Comparison of ENCODE assay signal across 9 mouse cellular contexts in genomic region chr10:111550075-111550695, GRCm38 (mm10). TPM values are rescaled to one million over a fixed set of nuclear protein-coding genes. Genes with fewer than 3 reads are reported as not detected.
DNase-seq lines count a peak whose midpoint lies in the region; ATAC-seq and TF ChIP-seq lines count a peak whose summit lies in the region.
"Had no signal": no experiment of that assay in that cellular context is flagged by ENCODE, and none has a peak within 500 bp of the region (broad histone marks: within the 10 kb centered on the region; RNA-seq: fewer than 3 reads in every experiment).

No protein-coding gene starts in this region.

- no peak overlapping the region for H3K4me2 ChIP-seq in forebrain, embryonic 13.5 days
- H3K4me2 ChIP-seq in forebrain, embryonic 12.5 days: no peak overlapping the region
- H3K4me2 ChIP-seq in embryonic facial prominence, embryonic 15.5 days (replicated peaks): no peak overlapping the region
- H3K4me2 ChIP-seq in limb, embryonic 15.5 days: no peak overlapping the region
- H3K4me2 ChIP-seq in kidney, embryonic 14.5 days (replicated peaks; ENCODE audit: low read depth, low read length): no peak overlapping the region

- H3K9me3 ChIP-seq in forebrain, embryonic 13.5 days (replicated peaks): no peaks in the 10 kb centered on the region
- H3K9me3 ChIP-seq in forebrain, embryonic 12.5 days: no peaks in the 10 kb centered on the region
- no peaks in the 10 kb centered on the region for H3K9me3 ChIP-seq in embryonic facial prominence, embryonic 15.5 days (replicated peaks)
- H3K9me3 ChIP-seq in limb, embryonic 15.5 days: no peaks in the 10 kb centered on the region
- no peaks in the 10 kb centered on the region for H3K9me3 ChIP-seq in kidney, embryonic 14.5 days (ENCODE audit: control insufficient read depth, low read length)

- H3K4me3 ChIP-seq in forebrain, embryonic 13.5 days: no peak overlapping the region
- no peak overlapping the region for H3K4me3 ChIP-seq in forebrain, embryonic 12.5 days (replicated peaks)
- H3K4me3 ChIP-seq in lung, adult 2 months (replicated peaks; ENCODE audit: extremely low read depth, low read depth, low read length): no peak overlapping the region
- H3K4me3 ChIP-seq in embryonic facial prominence, embryonic 15.5 days (replicated peaks): no peak overlapping the region
- no peak overlapping the region for H3K4me3 ChIP-seq in limb, embryonic 15.5 days
- no peak overlapping the region for H3K4me3 ChIP-seq in kidney, embryonic 14.5 days (ENCODE audit: low read length)
- H3K4me3 ChIP-seq: left cerebral cortex, adult 2 months had no signal

- H3K27me3 ChIP-seq in forebrain, embryonic 13.5 days: no peaks in the 10 kb centered on the region
- H3K27me3 ChIP-seq in forebrain, embryonic 12.5 days: no peaks in the 10 kb centered on the region
- no peaks in the 10 kb centered on the region for H3K27me3 ChIP-seq in embryonic facial prominence, embryonic 15.5 days
- H3K27me3 ChIP-seq in limb, embryonic 15.5 days: no peaks in the 10 kb centered on the region
- H3K27me3 ChIP-seq in kidney, embryonic 14.5 days (ENCODE audit: control insufficient read depth, insufficient read depth, low read length): no peaks in the 10 kb centered on the region

- no peak for TF ChIP-seq POLR2A in lung, adult 2 months (IDR thresholded peaks at IDR 0.05; ENCODE audit: borderline replicate concordance, extremely low read depth, low read depth, low read length)

- peak; percentile 26 to 47 for DNase-seq in lung, adult 18-20 months
- no peak for DNase-seq in lung, adult 2 months

- peaks cover 7% of the 10 kb centered on the region; the same call in 1 of the 2 replicates for H3K4me1 ChIP-seq in forebrain, embryonic 13.5 days
- no peaks in the 10 kb centered on the region for H3K4me1 ChIP-seq in forebrain, embryonic 12.5 days
- peaks cover 3% of the 10 kb centered on the region; the same call in 1 of the 2 replicates for H3K4me1 ChIP-seq in lung, adult 2 months (ENCODE audit: control insufficient read depth, insufficient read depth, low read length)
- H3K4me1 ChIP-seq in embryonic facial prominence, embryonic 15.5 days: peaks cover 19% of the 10 kb centered on the region; the same call in 1 of the 2 replicates
- peaks cover 29% of the 10 kb centered on the region for H3K4me1 ChIP-seq in limb, embryonic 15.5 days
- H3K4me1 ChIP-seq in kidney, embryonic 14.5 days (ENCODE audit: control insufficient read depth, insufficient read depth, low read length): peaks cover 15% of the 10 kb centered on the region

- 0 out of 2 replicates have a peak, but pooled peaks have one; percentile 24 for ATAC-seq in forebrain, embryonic 13.5 days
- ATAC-seq in forebrain, embryonic 12.5 days (ENCODE audit: low FRiP score): no peak
- ATAC-seq in embryonic facial prominence, embryonic 15.5 days (ENCODE audit: insufficient number of reproducible peaks, low FRiP score, low TSS enrichment, low read depth): peak; percentile 34; the same call in 1 of the 2 replicates
- ATAC-seq in limb, embryonic 15.5 days (ENCODE audit: insufficient number of reproducible peaks, low FRiP score, low TSS enrichment, low read depth): no peak
- no peak for ATAC-seq in megakaryocyte-erythroid progenitor cell, adult 5-6 weeks (replicated peaks; ENCODE audit: low FRiP score, low TSS enrichment, poor library complexity, severe bottlenecking)
- no peak for ATAC-seq in kidney, embryonic 14.5 days (ENCODE audit: low FRiP score, low TSS enrichment)

- 76% methylated on average over 6 of the region's 6 CpGs for WGBS in forebrain, embryonic 13.5 days
- 77% methylated on average over 6 of the region's 6 CpGs for WGBS in forebrain, embryonic 12.5 days
- 47% methylated on average over 6 of the region's 6 CpGs for WGBS in lung, adult 2 months
- 52% methylated on average over 6 of the region's 6 CpGs for WGBS in embryonic facial prominence, embryonic 15.5 days
- 38% methylated on average over 6 of the region's 6 CpGs for WGBS in limb, embryonic 15.5 days
- 55% methylated on average over 6 of the region's 6 CpGs for WGBS in kidney, embryonic 14.5 days

- no peaks in the 10 kb centered on the region for H3K36me3 ChIP-seq in forebrain, embryonic 13.5 days (ENCODE audit: poor library complexity, severe bottlenecking)
- H3K36me3 ChIP-seq in forebrain, embryonic 12.5 days (replicated peaks): no peaks in the 10 kb centered on the region
- H3K36me3 ChIP-seq in embryonic facial prominence, embryonic 15.5 days: no peaks in the 10 kb centered on the region
- no peaks in the 10 kb centered on the region for H3K36me3 ChIP-seq in limb, embryonic 15.5 days
- no peaks in the 10 kb centered on the region for H3K36me3 ChIP-seq in kidney, embryonic 14.5 days (ENCODE audit: control insufficient read depth, insufficient read depth, low read length)

- no peak overlapping the region for H3K9ac ChIP-seq in forebrain, embryonic 13.5 days
- no peak overlapping the region for H3K9ac ChIP-seq in forebrain, embryonic 12.5 days
- H3K9ac ChIP-seq in embryonic facial prominence, embryonic 15.5 days: no peak overlapping the region
- no peak overlapping the region for H3K9ac ChIP-seq in limb, embryonic 15.5 days
- H3K9ac ChIP-seq in kidney, embryonic 14.5 days (ENCODE audit: low read depth, low read length): no peak overlapping the region

- no peak overlapping the region for H3K27ac ChIP-seq in forebrain, embryonic 13.5 days
- no peak overlapping the region for H3K27ac ChIP-seq in forebrain, embryonic 12.5 days
- H3K27ac ChIP-seq in embryonic facial prominence, embryonic 15.5 days (replicated peaks): no peak overlapping the region
- H3K27ac ChIP-seq in limb, embryonic 15.5 days: peak overlapping the region; percentile 30; the same call in 1 of the 2 replicates
- H3K27ac ChIP-seq in kidney, embryonic 14.5 days (ENCODE audit: low read depth, low read length): no peak overlapping the region
- H3K27ac ChIP-seq: left cerebral cortex, adult 2 months had no signal

- TF ChIP-seq CTCF in lung, adult 2 months (IDR thresholded peaks at IDR 0.05; ENCODE audit: insufficient read depth, low read length): no peak

RNA-seq across cellular contexts. Expression of gene Phlda1, which starts 44.1 kb away (rescaled TPM):
- 18.1 and 23.2 TPM in 2 replicates for polyA plus RNA-seq in forebrain, embryonic 13.5 days (2015; fragmentation: Nextera tagmentation; extraction: Ambion mirVana)
- polyA plus RNA-seq in forebrain, embryonic 12.5 days (2016; fragmentation: Nextera tagmentation; extraction: Ambion mirVana): 17.8 and 18.0 TPM in 2 replicates
- polyA plus RNA-seq in lung, adult 2 months (2012; rRNA removed): 32.7 and 54.1 TPM in 2 replicates
- polyA plus RNA-seq in embryonic facial prominence, embryonic 15.5 days (2015; fragmentation: Nextera tagmentation; extraction: Ambion mirVana): 38.3 and 43.4 TPM in 2 replicates
- 32.1 and 33.4 TPM in 2 replicates for polyA plus RNA-seq in limb, embryonic 15.5 days (2015; fragmentation: Nextera tagmentation; extraction: Ambion mirVana)
- 0.31 TPM in 1 of 2 replicates, not detected in the other for total RNA-seq in megakaryocyte-erythroid progenitor cell, adult 5-6 weeks (2014; fragmentation: Nextera tagmentation)
- total RNA-seq in megakaryocyte-erythroid progenitor cell, adult 5-6 weeks (2017): 1.5 and 5.7 TPM in 2 replicates
- 42.3 and 44.6 TPM in 2 replicates for polyA plus RNA-seq in kidney, embryonic 14.5 days (2014; fragmentation: Nextera tagmentation; extraction: Ambion mirVana)

Comparison
In these comparisons a context has a peak if more than half of its experiments do, and no peak if none do; other contexts are left out.
1. ATAC-seq: peak in forebrain, embryonic 13.5 days (single experiment) and embryonic facial prominence, embryonic 15.5 days (single experiment); none in forebrain, embryonic 12.5 days (single experiment), limb, embryonic 15.5 days (single experiment), megakaryocyte-erythroid progenitor cell, adult 5-6 weeks (single experiment) and kidney, embryonic 14.5 days (single experiment).